Mouse (Mus musculus) embryonic facial prominence, embryonic 14.5 days (tissue): ENCODE results near the gene Zfhx3. TPM values are rescaled to one million over a fixed set of nuclear protein-coding genes. Genes with fewer than 3 reads are reported as not detected.

ENCODE experiments used
- ATAC-seq: fragments of 200-750 bp; cut with Nextera tagmentation; 2 replicates; pipeline ENCODE4 v1.8.0; 2017; ENCODE audit warnings: low read depth, moderate number of reproducible peaks, moderate TSS enrichment
- DNase-seq: peaks from one replicate; pipeline ENCODE4 v3.0.0-alpha.2; 2015; ENCODE audit warnings: low spot score
- H3K27ac ChIP-seq: fragments of 300-500 bp; sonication (generic); replicated peaks from 2 replicates; pipeline ENCODE4 v1.5.1; 2014; ENCODE audit warnings: low read depth, mild to moderate bottlenecking, low read length, moderate library complexity
- H3K27me3 ChIP-seq: fragments of 300-500 bp; sonication (generic); replicated peaks from 2 replicates; pipeline ENCODE4 v1.6.1; 2014; ENCODE audit warnings: low read length; ENCODE audit not compliant: control insufficient read depth, insufficient read depth
- H3K36me3 ChIP-seq: fragments of 300-500 bp; sonication (generic); 2 replicates; pipeline ENCODE4 v1.6.1; 2014; ENCODE audit warnings: low read length, mixed read lengths; ENCODE audit not compliant: control insufficient read depth, insufficient read depth
- H3K4me1 ChIP-seq: fragments of 300-500 bp; sonication (generic); 2 replicates; pipeline ENCODE4 v1.6.1; 2014; ENCODE audit warnings: antibody characterized with exemption, low read length; ENCODE audit not compliant: control insufficient read depth, insufficient read depth
- H3K4me2 ChIP-seq: fragments of 300-500 bp; sonication (generic); 2 replicates; pipeline ENCODE4 v1.6.1; 2014; ENCODE audit warnings: low read depth, mild to moderate bottlenecking, low read length, moderate library complexity, mixed read lengths
- H3K4me3 ChIP-seq: fragments of 300-500 bp; sonication (generic); 2 replicates; pipeline ENCODE4 v1.5.1; 2014; ENCODE audit warnings: low read depth, mild to moderate bottlenecking, low read length
- H3K9ac ChIP-seq: fragments of 300-500 bp; sonication (generic); 2 replicates; pipeline ENCODE4 v1.6.1; 2014; ENCODE audit warnings: low read depth, mild to moderate bottlenecking, low read length, moderate library complexity, mixed read lengths
- H3K9me3 ChIP-seq: fragments of 300-500 bp; sonication (generic); 2 replicates; pipeline ENCODE4 v1.6.1; 2016; ENCODE audit warnings: low read length; ENCODE audit not compliant: control insufficient read depth
- WGBS: fragments of 180-500 bp; shearing (Covaris S2); extraction: QIAGEN DNeasy Blood & Tissue Kit; methylation state at CpG from one replicate; pipeline ENCODE4 v1.1.7; 2014; 5-methylcytosine and 5-hydroxymethylcytosine counted together
- polyA plus RNA-seq: library from polyadenylated mRNA; unstranded; fragments of >200 nt; fragmentation: Nextera tagmentation; extraction: Ambion mirVana; gene quantifications from 2 replicates; pipeline ENCODE4 v1.2.1, GENCODE M21; 2014

Gene Zfhx3
- polyA plus RNA-seq, 1 experiment from 2014 or later: 14.2 TPM

DNA sequence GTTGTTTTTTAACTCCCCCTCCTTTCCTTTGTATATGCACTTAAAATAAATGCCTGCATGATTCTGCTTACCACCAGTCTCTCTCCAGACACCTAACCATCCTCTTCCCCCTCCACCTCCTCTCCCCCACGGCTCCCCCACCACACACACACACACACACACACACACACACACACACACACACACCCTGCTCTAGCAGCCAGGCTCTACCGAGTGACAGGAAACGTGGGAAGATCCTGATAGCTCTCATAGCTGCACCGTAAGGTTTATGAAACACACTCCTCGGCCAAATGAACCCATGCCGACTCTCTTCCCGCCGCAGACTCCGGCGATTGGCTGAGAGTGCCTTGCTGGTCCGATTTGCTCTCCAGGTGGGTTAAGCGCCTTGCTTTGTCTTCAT, 339.5 kb downstream of the Zfhx3 start:
- H3K36me3 ChIP-seq: no peaks in the 10 kb centered on the region
- H3K4me2 ChIP-seq: no peak overlapping the region
- H3K27me3 ChIP-seq: no peaks in the 10 kb centered on the region
- WGBS: 66% methylated on average over 12 of the region's 12 CpGs
- no peaks in the 10 kb centered on the region for H3K4me1 ChIP-seq
- ATAC-seq (no peak), DNase-seq (no peak)
- H3K9ac ChIP-seq: no peak overlapping the region
- H3K27ac ChIP-seq: no peak overlapping the region
- H3K9me3 ChIP-seq: no peaks in the 10 kb centered on the region
- no peak overlapping the region for H3K4me3 ChIP-seq

DNA sequence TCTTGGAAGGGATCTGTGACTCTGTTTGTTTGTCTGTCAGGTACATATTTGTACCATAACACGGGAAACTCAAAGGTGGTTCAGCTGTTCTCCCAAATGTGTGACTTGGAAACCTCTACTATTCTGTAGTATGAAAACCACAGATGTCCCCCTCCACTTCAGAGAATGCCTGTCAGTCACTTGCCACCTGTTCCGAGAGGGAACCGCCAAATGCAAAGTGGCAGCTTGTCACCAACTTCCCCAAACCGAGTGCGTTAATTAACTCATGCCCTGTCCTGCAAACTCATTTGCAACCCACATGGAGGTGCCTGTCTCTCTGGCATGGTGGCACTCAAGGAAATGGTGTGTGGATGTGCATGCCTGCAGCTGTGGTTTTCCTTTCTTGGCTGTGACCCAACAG, 343.7 kb downstream of the Zfhx3 start:
- Histone ChIP-seq H3K4me2 (no peak overlapping the region), H3K9me3 (no peaks in the 10 kb centered on the region), H3K27ac (no peak overlapping the region), H3K4me1 (no peaks in the 10 kb centered on the region), H3K9ac (no peak overlapping the region), H3K36me3 (no peaks in the 10 kb centered on the region), H3K27me3 (no peaks in the 10 kb centered on the region), H3K4me3 (no peak overlapping the region)
- DNase-seq (no peak), ATAC-seq (no peak)
- 64% methylated on average over 5 of the region's 5 CpGs for WGBS

DNA sequence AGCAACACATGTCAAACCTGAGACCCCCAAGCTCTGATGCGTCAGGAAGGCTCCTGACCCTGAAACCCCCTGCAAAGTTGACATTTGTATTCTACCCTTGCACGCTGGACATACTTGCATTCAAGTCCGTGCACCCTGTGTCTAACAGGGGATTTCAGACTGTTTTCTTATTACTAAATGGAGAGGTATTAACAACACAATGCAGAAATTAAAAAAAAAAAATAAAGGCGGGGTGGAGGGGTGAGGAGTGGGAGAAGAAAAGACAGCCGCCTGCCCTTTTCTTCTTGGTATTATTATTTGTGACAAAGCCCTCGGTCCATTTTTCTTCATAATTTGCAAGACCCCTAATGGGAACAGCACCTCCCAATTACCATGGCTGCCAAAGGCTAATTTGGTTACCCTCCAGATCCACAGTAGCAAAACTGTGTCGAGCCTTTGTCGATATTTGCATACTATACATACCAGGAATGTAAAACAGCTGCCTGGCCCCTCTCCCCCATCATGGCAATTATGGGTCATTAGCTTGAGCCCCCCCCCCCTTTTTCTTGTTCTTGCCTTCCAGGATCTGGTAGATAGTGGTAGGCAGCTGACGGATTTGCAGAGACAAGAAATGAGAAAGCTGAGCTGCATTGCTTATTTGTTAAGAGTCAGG, 358.6 kb downstream of the Zfhx3 start:
- no peak overlapping the region for H3K4me3 ChIP-seq
- DNase-seq (peak; percentile 32), ATAC-seq (no peak)
- H3K9me3 ChIP-seq: no peaks in the 10 kb centered on the region
- no peaks in the 10 kb centered on the region for H3K27me3 ChIP-seq
- WGBS: 57% methylated on average over 9 of the region's 9 CpGs
- H3K4me2 ChIP-seq: no peak overlapping the region
- no peak overlapping the region for H3K27ac ChIP-seq
- H3K4me1 ChIP-seq: no peaks in the 10 kb centered on the region
- H3K36me3 ChIP-seq: no peaks in the 10 kb centered on the region
- no peak overlapping the region for H3K9ac ChIP-seq

DNA sequence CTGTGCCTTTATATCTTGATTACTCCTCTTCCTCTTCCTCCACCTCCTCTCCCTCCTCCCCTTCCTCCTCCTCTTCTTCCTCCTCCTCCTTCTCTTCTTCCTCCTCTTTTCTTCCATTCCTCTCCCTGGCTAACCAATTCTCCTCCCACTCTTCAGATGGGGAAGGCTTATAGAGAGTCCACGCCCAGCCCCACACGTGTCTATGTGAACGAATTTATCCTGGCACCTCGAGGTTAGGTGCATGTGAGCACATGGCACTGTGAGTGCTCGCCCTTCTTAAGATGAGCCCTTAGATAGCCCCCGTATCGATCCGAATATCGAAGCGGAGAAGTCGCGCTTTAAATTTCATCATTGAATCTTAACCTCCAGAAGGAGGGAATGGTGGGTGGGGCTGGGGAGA, 359.2 kb downstream of the Zfhx3 start:
- DNase-seq (no peak), ATAC-seq (no peak)
- Histone ChIP-seq H3K36me3 (no peaks in the 10 kb centered on the region), H3K4me3 (no peak overlapping the region), H3K9me3 (no peaks in the 10 kb centered on the region), H3K9ac (no peak overlapping the region), H3K4me1 (no peaks in the 10 kb centered on the region), H3K27ac (no peak overlapping the region), H3K27me3 (no peaks in the 10 kb centered on the region), H3K4me2 (no peak overlapping the region)
- 86% methylated on average over 12 of the region's 12 CpGs for WGBS

DNA sequence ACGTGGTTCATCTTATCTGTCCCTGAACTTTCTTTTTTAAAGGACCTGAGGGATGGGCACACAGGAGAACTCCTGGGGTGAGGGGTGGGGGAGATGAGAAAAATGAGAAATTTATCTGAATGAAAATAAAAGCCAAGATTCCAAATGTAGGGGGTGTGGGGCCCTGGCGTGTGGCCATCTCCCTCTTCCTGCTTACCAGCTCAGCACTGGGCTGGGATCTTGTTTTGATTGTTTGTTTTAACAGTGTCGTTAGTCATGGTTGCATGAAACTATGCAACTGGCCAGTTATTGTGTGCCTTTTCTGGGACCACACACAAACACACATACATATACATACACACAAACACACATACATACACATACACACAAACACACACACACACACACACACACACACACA, 362.9 kb downstream of the Zfhx3 start:
- Histone ChIP-seq H3K27me3 (no peaks in the 10 kb centered on the region), H3K9ac (no peak overlapping the region), H3K36me3 (no peaks in the 10 kb centered on the region), H3K9me3 (no peaks in the 10 kb centered on the region), H3K4me3 (no peak overlapping the region), H3K4me1 (no peaks in the 10 kb centered on the region), H3K4me2 (no peak overlapping the region), H3K27ac (no peak overlapping the region)
- no peak for DNase-seq
- WGBS: 57% methylated on average over 3 of the region's 3 CpGs
- no peak for ATAC-seq

DNA sequence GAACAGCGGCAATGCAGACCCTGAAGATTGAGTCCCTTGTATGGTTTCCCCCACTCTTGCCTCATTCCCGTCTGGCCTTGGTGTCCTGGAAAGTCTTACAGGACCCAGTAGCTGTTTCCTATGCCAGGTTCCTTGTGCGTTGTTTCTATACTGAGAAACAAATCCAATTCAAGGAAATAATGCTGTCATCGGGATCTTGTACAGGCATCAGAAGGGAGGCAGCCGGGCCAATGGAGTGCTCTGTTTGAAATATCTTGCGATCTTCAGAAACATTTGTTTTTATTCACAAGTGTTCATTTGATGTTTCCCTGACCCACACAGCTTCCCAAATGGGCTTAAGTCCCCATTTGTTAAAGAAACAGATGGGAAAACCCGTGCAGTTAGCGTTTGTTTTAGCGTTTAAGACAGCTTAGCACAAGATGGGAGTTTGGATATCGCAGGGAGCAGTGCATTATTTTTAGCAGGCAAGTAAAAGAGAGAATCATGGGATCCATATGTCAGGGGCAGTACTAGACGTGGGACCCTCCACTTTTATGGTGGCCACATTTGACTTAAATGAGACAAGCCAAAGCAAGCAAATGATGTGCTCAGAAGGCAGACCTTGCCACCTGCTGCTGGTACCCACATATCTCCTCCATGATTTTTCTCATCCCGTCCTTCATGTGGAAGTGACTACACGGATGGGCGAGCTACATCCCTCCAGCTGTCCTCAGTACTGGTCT, 367.2 kb downstream of the Zfhx3 start:
- Histone ChIP-seq H3K9ac (no peak overlapping the region), H3K27ac (no peak overlapping the region), H3K4me2 (no peak overlapping the region), H3K27me3 (no peaks in the 10 kb centered on the region), H3K36me3 (no peaks in the 10 kb centered on the region), H3K4me3 (no peak overlapping the region), H3K4me1 (0 out of 2 replicates have a peak, but pooled peaks cover 2% of the 10 kb centered on the region), H3K9me3 (no peaks in the 10 kb centered on the region)
- DNase-seq (peak; percentile 36), ATAC-seq (no peak)
- 65% methylated on average over 14 of the region's 14 CpGs for WGBS

DNA sequence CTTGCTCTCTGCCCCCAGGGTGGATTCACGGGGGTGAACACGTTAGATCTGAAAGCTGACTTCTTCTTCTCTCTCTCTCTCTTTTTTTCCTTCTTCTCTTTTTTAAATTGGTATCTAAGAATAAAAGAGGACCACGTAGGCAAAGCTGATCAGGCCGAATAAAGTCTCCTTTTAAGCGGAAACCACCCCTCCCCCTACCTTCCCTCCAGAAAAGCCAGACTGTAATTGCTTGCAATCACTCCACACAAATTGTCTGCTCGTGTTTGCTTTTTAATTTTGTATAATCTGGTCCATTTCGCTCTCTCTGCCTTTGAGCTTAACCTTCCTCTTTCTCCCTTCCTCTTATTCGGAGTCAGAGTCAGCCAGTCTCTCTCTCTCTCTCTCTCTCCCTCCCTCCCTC, 372.6 kb downstream of the Zfhx3 start:
- ATAC-seq (no peak), DNase-seq (no peak)
- Histone ChIP-seq H3K4me3 (no peak overlapping the region), H3K36me3 (no peaks in the 10 kb centered on the region), H3K4me2 (no peak overlapping the region; the same call in 1 of the 2 replicates), H3K27ac (no peak overlapping the region), H3K9ac (no peak overlapping the region), H3K9me3 (no peaks in the 10 kb centered on the region), H3K4me1 (0 out of 2 replicates have a peak, but pooled peaks cover 7% of the 10 kb centered on the region), H3K27me3 (no peaks in the 10 kb centered on the region)
- 14% methylated on average over 8 of the region's 8 CpGs for WGBS

DNA sequence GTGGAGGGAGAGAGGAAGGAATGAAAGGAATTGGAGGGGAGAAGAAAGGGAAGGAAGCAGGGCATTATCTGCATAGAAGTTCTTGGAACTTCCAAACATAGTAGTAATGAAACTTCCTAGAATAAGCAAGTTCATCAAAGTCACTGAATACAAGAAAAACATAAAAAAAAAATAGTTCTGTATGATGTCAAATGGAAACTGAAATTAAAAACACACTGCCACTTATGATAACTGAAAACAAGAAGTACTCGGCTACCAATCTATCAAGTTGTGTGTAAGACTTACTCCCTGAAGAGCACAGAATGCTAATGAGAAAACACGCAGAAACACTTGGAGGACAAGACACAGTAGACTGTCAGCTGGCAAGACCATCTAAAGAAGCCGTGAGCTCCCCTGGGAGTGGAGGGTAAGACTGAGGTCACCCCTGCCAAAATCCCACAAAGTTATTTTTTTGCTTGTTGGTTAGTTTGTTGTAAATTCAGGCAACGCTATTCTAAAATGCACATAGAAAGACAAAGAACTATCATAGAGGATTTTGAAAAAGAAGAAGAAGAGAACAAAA, 375.2 kb downstream of the Zfhx3 start:
- H3K4me1 ChIP-seq: 0 out of 2 replicates have a peak, but pooled peaks cover 7% of the 10 kb centered on the region
- no peak overlapping the region for H3K4me2 ChIP-seq
- DNase-seq (no peak), ATAC-seq (no peak)
- no peak overlapping the region for H3K9ac ChIP-seq
- H3K27ac ChIP-seq: no peak overlapping the region
- H3K36me3 ChIP-seq: no peaks in the 10 kb centered on the region
- H3K9me3 ChIP-seq: no peaks in the 10 kb centered on the region
- H3K4me3 ChIP-seq: no peak overlapping the region
- WGBS: 59% methylated on average over 4 of the region's 4 CpGs
- no peaks in the 10 kb centered on the region for H3K27me3 ChIP-seq
